Mouse (Mus musculus) brain, embryonic 14.5 days (tissue): ENCODE data around the gene Slc26a8.

Source experiments
- CTCF ChIP-seq: fragments of 200-500 bp; IDR thresholded peaks from 2 replicates; pipeline ENCODE4 v1.5.1; 2012; ENCODE audit warnings: inconsistent platforms, mild to moderate bottlenecking, moderate library complexity, borderline replicate concordance; ENCODE audit not compliant: insufficient read depth, insufficient read length; ENCODE audit errors: extremely low read depth
- POLR2A ChIP-seq: fragments of 200-500 bp; IDR thresholded peaks from 2 replicates; pipeline ENCODE4 v1.6.1; 2012; ENCODE audit warnings: mild to moderate bottlenecking, inconsistent platforms, borderline replicate concordance; ENCODE audit not compliant: poor library complexity, insufficient read depth, insufficient read length, severe bottlenecking; ENCODE audit errors: extremely low read depth

DNA sequence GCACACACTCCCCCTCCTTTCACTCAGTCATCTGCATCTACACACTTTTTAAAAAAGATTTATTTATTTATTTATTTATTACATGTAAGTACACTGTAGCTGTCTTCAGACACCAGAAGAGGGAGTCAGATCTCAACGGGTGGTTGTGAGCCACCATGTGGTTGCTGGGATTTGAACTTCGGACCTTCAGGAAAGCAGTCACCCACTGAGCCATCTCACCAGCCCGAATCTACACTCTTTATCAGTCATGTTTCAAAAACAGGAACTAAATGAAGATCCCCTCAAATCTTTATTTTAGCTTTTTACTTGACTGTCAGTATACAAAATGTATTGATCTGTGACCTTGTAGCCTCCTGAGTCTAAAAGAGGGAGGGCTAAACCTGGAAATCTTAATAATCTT is 80.5 kb downstream of the Slc26a8 start:
- TF ChIP-seq CTCF (no peak), POLR2A (no peak)
